Mouse (Mus musculus): Measurements from ENCODE around the gene Vti1a. TPM values are rescaled to one million over a fixed set of nuclear protein-coding genes. Genes with fewer than 3 reads are reported as not detected.

The Vti1a gene
- polyA plus RNA-seq (2021; fragmentation: Nextera tagmentation): 22.7 and 24.7 TPM in 2 replicates
- long read RNA-seq, experiment 1, full-length matches to known transcripts: 115 of 210 reads
- long read RNA-seq, experiment 1, partial matches to known transcripts: 28 of 210 reads
- long read RNA-seq, experiment 1, other reads (novel, unspliced or antisense): 67 of 210 reads
- long read RNA-seq, experiment 2, full-length matches to known transcripts: 13 of 51 reads
- long read RNA-seq, experiment 2, partial matches to known transcripts: 2 of 51 reads
- long read RNA-seq, experiment 2, other reads (novel, unspliced or antisense): 36 of 51 reads

GRCm38 (mm10) chr19:55316109-55316714, at the start of gene Vti1a:
TSS of gene Vti1a (plus strand) at chr19:55316295.

GRCm38 (mm10) chr19:55315452-55316108, 515 bp upstream of the Vti1a start, which contains the start of gene Zdhhc6:
TSS of gene Zdhhc6 (minus strand) at chr19:55316032.

Other genes with a start within 250 kb of the Vti1a start
- gene Gpam, start 189.1 kb upstream of the Vti1a start, polyA plus RNA-seq (2021; fragmentation: Nextera tagmentation): 7.4 and 11.2 TPM in 2 replicates
- 0.11 and 0.22 TPM in 2 replicates for gene Tectb, start 135.6 kb upstream of the Vti1a start, polyA plus RNA-seq (2021; fragmentation: Nextera tagmentation)
- gene Gucy2g, start 75.1 kb upstream of the Vti1a start, polyA plus RNA-seq (2021; fragmentation: Nextera tagmentation): 2.3 and 3.9 TPM in 2 replicates
- gene Acsl5, start 64.4 kb upstream of the Vti1a start, polyA plus RNA-seq (2021; fragmentation: Nextera tagmentation): 22.3 and 24.4 TPM in 2 replicates
- gene Zdhhc6, start 263 bp upstream of the Vti1a start, polyA plus RNA-seq (2021; fragmentation: Nextera tagmentation): 29.9 and 34.6 TPM in 2 replicates

Measured in left cerebral cortex, adult 6 months (tissue).